Mouse (Mus musculus): ENCODE measurements around the gene Col5a1. TPM values are rescaled to one million over a fixed set of nuclear protein-coding genes. Genes with fewer than 3 reads are reported as not detected.

Col5a1 gene
- total RNA-seq, 2 experiments from 2014 or later = 52.3 to 77.1 TPM

DNA sequence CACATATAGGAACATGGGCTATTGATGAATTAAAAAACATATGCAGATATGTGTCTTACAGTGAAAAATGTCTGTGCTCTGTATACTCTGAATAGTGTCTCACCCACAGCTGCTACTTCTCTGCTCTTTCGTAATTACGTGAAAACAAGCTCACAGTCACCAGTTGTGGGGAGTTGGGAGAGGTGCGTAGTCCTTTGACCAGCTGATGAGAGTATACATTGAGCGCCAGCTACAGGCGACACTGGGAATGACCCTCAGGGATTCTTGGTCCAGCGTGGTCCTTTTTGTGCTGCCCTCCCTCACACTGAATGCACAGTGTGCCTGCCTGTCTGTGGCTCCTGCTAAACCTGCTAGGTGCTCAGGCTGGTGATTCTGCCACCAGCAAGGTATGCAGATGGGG is 82.9 kb downstream of the Col5a1 start:
- DNase-seq = no peak

DNA sequence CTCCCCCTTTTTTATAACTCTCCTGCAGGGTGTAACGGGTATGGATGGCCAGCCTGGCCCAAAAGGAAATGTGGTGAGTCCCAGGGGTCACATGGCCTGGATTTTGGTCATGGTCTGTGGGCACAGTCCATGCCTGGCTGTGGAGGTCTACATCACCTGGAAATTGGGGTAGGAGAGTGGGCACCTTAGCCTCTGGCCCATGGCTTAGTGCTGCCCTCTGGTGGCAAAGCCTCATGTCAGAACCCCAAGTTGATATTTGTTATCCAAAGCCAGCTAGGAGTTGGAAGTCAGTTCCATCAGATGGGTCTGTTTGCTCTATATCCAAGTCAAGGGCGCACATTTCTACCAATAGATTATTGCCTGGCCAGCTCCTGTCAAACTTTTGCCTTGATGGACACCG is 87.6 kb downstream of the Col5a1 start:
- DNase-seq = no peak

DNA sequence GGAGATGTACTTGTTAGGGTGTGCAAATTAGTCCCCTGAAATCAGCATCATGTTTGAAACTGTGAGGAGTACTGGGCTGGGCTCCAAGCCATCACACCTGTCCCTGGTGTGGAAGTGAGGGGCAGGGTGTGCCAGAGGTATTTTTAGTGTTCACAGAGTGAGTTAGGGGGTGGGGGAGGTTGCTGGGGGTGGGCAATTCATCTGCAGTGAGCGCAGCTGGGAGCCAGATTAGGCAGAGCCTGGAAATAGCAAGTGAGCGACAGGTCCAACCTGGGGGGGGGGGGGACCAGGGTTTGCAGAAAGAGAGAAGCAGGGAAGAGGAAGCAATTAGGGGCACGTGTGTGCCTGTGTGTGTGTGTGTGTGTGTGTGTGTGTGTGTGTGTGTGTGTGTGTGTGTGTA is 89.6 kb downstream of the Col5a1 start:
- no peak for DNase-seq

DNA sequence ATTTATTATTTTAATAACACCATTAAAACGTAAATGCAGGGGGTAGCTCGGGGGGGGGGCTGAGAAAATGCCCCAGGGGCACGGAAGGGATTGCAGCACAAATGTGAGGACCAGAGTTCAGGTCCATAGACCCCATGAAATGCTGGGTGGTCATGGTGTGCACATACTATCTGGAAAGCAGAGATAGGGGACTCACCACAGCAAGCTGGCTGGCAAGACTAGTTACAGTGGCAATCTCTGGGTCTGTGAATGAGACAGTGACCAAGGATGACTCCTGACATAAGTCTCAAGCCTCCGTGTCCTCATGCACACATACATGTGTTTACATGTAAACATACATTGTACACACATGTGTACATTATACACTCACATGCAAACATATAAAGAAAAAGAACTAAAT is 90.3 kb downstream of the Col5a1 start:
- DNase-seq = no peak

DNA sequence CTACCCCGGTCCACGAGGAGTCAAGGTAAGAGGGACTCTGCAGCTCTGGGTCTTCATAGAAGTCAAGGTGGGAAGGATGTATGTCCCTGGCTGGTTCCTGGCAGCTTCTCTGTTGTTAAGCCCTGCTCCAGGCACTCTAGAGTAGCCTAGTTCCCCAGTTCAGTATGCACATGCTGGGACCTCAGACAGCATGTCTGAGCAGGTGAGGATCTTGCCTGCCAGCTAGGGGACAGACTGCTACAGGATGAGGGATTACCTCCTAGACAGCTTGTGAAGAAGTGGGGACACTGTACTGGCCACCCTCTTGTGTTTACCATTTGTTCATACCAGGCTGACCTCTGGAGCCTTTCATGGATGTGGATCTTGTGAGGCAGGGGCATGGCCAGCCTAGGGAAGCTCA is 94.8 kb downstream of the Col5a1 start:
- DNase-seq = no peak

DNA sequence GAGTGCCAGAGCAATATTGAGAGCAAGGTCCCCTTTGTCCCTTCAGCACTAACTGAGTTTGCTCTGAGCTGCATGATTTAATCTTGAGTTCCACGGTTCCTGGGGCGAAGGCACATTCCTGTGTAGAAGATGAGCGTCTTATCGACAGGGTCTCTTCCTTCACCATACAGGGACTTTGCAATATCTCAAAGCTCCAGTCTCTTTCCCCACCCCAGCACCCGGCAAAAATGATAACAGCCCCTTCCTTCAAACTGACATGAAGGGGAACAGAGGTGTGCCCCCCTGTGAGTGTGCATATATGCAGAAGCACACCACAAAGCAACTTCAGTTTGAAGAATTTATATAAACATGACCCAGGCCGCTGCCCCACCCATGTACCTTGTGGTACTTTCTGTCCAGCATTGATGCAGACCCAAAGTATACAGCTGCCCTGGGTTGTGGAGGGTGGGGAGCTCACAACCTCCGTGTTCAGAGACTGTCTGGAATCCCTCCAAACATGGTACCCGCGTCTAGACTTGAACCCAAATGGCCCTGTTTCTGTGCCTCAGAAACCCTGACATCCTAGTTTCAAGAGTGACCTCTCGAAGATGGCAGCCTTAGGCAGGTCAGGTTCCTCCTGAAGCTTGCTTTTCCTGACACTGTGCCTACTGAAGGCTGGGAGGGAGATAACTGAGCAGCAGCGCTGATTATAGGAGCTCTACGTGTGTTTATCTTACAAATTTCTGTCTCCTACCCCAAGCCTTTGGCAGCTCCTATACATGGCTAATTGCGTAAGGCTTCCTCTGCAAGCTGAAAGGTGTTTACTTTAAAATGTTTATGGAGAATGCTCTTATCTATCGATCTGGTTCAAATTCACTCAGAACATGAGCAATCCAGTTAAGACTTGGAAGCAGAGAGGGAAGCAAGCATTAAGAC is 95.7 kb downstream of the Col5a1 start:
- DNase-seq = no peak

DNA sequence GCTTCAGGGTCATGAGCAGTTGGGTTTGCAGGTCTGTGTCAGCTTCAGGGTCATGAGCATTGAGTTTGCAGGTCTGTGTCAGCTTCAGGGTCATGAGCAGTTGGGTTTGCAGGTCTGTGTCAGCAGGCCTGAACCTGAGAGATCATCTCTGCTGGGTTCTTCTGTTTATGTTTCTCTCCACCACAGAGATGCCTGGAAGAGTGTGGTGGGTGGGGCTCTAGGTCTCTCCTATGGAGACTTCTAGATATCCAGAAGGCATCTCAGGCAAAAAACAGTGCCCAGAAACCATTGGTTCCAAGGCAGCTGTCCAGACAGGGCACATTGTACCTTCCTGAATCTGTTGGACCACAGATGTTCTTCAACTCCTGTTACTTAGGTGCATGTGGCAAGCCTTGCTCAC is 96.9 kb downstream of the Col5a1 start:
- no peak for DNase-seq

DNA sequence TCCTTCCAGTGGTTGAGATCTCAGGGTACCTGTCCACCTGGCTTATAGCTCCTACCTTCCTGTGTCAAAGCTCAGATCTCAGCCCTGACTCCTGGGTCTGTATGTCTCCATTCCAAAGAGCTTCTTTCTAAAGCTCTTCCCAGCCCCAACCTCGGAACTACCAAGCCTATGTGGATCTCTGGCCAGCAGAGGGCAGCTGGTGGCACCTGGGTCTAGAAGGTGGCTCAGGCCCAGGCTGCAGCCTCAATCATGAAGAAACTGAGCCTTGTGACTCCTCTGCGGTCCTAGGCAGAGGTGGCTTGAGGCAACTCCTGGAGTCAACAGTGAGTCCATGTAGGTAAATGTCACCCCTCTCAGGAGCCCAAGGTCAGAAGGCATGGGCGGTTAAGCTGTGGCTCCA is 97.7 kb downstream of the Col5a1 start:
- DNase-seq = no peak

DNA sequence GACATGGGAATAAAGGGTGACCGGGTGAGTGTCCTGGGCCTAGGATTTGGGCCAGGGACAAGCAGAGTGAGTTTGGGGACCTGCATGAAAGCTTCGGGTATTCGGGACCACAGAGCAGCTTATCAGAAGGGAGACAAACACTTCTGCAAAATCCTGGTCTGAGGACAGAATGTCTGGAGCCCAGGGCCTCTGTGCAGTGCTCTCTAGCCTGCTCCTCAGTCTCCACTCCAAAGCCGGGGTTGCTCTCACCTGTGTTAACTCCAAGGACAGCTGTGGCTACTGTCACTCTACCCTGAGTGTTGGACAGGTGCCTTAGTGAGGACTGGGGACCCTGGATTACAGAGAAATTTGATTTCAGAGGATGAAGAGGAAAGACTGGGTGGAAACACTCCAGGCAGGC is 100.5 kb downstream of the Col5a1 start:
- DNase-seq = no peak

DNA sequence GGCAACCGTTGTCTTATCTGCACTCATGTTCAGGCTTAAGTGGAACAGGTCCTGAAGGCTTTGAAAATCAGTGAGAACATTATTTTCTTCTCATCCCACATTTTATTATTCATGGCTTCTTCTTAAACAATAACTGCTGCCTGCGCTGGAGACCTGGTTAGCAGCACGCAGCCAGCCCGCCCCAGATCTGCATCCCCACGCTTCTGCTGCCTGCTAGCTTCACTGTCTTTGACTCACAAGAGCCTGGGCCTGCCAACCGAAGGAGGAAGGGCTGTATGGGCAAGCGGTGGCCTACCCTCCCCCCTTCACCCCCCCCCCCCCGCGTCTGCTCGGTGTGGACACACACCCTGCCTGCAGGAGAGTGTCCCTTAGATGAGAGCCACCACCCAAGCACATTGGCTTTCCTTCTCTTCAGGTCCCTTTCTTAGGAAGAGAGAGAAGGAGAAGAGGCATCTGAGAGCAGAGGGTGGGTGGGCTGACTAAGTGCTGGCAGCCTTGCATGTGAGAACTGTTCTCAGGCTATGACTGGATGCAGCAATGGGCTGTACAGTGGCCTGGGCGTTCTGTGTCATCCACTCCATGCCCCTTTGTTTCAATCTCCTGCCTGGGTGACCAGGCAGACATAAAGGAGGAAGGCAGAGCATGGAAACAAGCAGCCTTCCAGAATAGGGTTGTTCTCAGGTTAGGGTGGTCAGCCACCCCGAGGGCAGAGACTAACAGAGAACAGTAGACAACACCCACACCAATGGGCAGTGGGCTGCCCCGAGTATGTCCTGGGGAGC is 104.4 kb downstream of the Col5a1 start:
- no peak for DNase-seq

DNA sequence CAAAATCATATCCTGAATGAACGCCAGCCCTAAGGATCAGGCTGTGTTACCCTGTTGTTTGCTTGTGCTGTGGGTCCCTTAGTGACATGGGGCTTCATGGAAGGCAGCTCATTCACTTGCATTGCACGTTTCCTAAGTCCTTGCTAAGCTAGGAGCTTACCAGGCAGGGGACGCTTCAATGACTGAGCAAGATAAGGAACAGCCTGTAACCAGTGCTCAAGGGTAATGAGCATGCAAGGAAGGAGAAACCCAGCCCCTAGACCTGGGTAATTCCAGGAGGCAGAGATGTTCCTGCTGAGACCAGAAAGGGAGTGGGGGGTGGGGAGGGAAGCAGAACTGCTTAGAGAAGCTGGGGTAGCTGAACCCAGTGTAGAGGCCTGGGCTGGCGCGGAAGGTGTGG is 107.2 kb downstream of the Col5a1 start:
- DNase-seq = no peak

DNA sequence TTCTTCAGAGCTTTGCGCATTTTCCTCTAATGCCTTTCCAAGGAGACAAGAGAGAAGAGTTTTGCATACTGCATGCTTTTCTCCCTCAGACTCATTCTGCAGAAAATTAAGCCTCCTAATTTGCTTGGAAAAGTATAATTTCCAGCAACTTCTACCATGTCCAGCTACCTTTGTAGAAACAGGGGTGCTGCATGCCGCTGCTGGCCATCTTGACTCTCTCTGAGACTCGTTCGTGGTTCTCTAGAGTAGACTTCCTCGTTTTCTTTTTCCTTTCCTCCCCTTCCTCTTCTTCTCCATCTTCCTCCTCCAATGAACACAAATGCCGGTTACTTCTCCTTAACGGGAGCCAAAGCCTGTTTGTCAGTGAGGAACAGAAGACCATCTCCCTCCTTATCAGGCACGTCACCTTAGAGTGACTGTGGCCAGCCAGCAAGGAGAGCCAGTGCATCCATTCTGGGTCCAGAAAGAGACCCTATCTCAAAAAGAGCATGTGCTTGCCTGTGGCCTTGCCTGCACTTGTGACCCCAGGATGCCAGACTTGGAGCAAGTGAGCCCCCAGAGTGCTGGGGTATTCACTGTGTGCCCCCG is 113.9 kb downstream of the Col5a1 start:
- no peak for DNase-seq

DNA sequence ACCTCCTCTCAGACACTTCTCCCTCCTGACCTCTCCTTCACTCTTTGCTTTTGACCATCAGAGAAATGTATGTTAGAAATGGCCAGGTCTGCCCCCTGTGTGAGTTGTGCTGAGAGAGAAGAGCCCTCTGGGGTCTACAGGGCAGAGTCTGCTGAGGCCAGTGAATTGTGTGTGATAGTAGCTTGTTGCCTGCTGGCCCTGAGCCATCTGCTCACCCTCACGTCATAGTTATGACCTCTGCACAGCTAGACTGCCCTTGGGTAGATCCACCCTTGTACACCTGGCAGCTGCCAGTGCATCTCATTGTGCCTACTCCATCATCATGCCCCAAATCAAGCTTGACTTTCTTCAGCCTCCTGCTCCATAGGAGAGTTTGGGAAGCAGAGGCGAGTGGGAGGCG is 114.4 kb downstream of the Col5a1 start:
- no peak for DNase-seq

DNA sequence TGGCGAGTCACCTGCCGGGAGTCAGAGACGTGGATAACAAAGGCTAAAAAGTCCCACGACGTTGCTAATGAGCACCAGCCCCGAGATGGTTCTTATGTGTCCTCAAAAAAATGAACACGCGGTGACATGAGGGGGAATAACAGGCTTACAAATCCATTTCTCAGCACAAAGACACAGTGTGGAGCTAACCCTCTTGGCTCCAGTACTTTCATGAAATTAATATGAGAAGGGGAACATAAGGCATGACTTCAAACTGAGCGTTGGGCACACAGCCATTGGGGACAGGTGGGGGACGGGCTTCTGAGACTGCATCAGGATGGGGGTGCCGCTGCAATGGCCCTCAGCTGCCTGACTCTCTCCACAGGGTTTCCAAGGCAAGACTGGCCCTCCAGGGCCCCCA is 115.0 kb downstream of the Col5a1 start:
- no peak for DNase-seq

DNA sequence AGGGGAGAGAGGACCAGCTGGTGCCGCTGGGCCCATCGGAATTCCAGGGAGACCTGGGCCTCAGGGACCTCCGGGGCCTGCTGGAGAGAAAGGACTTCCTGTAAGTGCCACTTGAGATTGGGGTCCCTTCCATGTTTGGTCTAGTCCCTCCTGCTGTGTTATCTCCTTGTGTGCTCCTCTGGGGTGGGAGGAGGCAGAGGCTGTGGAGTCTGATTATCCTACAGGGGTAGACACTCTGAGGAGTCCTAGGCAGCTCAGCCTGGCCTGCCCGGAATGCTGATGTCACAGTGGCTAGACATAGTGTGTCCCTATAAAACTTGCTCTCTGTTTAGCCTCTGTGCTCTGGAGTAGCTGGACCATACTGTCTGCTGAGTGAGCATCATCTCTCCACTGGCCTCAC is 119.0 kb downstream of the Col5a1 start:
- DNase-seq = no peak

DNA sequence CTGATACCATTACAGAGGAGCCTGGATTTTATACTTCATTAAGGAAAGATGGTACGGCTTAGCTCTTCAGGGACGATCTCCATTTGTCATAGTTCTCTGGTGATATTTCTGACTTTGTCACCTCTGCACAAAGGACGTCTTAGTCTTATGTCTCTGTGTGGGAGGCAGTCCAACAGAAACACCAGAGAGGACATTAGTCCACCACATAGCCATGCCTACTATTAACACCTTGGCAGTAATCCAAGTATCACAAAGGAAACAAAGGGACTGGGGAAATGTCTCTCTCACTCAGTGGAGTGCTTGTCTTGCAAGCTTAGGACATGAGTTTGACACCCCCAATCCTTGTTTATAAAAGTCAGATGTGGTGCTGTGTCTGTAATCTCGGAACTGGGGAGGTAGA is 122.0 kb downstream of the Col5a1 start:
- DNase-seq = no peak

DNA sequence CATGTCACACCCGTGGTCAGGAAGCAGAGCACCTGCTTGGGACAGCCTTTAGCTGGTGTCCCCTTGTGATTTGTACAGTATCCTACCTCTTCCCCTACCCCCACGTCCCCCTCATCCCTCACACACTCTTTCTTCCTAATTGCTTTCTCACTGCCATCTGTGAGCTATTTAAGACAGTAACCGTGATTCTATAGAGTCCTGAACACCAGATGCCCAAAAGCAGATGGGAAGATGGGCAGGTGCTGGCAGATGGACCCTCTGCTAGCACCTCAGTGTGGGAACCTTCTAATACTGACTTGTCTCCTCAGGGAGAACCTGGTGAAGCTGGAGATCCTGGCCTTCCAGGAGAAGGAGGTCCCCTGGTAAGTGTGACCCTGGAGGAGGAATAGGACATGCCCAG is 126.1 kb downstream of the Col5a1 start:
- DNase-seq = no peak

DNA sequence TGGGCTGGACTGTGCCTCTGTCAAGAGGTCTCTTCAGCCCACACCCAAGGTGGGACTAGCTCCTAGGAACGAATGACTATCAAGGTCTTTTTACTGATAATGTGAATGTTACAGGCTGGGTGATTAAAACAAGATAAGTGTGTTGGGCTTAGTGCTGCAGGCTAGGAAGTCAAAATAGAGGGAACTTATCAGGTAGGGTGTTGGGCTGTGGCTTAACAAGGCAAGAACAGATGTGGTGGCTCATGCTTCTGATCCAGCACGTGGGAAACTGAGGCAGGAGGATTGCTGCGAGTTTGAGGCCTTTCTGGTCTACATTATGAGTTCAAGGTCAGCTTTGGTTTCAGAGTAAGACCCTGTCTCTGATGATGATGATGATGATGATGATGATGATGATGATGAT is 128.6 kb downstream of the Col5a1 start:
- DNase-seq = no peak

DNA sequence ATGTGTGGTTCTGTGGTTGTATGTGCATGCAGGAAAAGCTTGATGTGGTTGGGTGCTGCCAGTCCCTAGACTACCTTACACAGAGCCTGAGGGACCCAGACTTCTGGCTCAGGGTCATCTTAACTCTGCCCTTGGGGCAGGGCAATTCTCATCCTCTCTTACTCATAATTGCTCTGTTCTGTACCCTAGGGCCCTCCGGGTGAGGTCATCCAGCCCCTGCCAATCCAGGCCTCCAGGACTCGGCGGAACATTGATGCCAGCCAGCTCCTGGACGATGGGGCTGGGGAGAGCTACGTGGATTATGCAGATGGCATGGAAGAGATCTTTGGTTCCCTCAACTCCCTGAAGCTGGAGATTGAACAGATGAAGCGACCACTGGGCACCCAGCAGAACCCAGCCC is 138.2 kb downstream of the Col5a1 start:
- DNase-seq = no peak

DNA sequence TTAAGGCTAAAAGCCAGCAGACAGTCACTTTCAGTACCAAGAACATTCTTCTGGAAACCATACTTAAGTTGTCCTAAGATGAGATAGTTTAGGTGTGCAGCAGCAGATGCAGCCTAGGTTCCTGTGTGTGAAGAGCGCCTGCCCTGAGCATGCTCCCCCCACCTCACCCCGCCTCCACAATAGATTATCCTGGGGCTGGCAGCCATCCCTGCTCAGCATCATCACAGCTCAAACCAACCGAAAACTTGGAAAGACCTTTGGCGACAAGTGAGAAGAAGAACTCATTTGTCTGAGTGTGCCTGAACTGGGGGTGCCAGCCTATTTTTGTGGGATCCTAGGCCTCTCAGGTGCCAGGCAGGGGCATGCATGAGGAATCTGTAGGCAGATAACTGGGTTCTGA is 139.6 kb downstream of the Col5a1 start:
- DNase-seq = no peak

DNA sequence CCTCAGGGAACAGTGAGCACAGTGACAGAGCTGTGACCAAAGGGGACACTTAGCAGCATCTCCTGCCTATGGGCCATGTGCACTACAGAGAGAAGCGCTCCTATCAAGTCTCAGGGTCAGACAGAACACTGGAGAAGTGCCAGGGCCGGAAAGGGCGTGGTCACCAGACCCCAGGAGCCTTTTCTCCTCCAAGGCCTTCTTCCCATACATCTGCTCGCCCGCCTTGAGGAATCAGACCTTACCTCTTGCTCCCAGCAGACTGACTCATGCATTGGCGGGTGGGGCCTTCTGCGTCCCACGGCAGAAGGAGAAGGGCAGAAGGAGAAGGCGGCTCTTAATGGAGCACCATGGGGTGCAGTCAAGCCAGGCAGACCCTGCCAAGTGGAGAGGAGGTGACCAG is 145.6 kb downstream of the Col5a1 start:
- DNase-seq = no peak

DNA sequence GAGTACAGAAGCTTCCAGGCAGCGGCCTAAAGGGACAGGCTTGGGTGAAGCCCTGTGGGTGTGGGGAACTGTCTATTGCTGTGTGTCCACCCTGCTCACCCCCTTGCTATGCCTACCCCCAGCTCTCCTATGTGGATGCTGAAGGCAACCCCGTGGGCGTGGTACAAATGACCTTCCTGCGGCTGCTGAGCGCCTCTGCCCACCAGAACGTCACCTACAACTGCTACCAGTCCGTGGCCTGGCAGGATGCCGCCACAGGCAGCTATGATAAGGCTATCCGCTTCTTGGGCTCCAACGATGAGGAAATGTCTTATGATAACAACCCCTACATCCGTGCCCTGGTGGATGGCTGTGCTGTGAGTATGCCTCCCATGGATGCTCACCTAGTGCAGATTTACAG is 146.2 kb downstream of the Col5a1 start:
- no peak for DNase-seq

DNA sequence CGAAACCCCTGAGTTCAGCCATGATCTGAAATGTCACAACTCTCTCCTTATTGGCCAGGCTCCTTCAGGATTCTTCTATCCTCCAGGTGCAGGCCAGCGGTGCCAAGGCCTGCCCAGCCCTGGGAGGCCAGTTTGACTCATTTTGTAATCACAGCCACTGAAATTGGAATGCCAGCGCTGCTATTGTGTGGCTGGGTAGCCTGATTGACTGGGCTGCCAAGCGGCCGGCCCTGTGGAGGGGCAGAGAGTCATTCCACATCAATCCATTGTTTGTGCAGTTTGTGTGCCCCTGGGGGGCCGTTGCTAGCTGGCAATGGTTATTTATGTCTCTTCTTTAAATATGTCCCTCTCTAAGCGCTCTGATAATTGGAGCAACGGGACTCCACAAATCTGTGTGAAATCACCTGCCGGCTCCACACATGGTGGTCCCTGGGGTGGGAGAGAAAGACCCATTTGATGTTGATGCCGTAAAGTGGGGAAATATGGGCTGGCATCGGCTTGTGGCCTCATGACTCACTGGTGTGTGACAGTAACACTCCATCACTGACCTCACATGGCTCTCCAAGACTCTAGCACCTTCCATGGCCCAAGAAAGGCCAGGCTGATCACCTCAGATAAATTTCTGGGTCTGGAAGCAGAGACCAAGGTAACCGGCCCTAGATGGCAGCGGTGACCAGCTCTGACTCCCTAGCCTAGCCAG is 147.9 kb downstream of the Col5a1 start:
- DNase-seq = no peak
